Mouse (Mus musculus): ENCODE measurements around the gene Cr2.

DNA sequence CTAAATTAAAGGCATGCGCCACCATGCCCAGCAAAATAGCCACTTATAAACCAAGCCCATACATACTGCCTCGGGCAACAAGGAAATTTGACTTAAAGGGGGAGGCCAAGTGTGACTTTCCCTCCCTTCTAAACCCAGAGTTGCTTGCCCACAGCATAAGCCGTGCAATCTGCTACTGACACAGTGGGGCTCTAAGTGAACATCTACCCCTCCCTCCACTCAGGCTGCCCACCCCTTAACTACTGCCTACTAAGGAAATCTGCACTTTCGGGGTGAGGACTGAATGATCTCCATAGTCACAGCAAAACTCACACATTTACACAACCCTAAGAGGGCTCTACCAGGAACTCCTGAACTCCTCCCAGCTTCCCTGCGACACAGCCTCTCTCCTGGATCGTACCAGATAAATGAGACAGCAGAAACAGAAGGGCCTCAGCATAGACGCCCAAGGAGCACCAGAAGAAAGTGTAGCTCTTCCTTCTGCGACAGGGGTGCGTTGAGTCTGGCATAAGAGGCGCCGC lies 84.8 kb downstream of the Cr2 start:
- TF ChIP-seq POLR2A (IDR thresholded peaks at IDR 0.05; ENCODE audit: control insufficient read depth, extremely low read depth, insufficient read depth, low read length, poor library complexity), result no peak
- no peak for TF ChIP-seq CTCF (IDR thresholded peaks at IDR 0.05; ENCODE audit: borderline replicate concordance, control insufficient read depth, extremely low read depth, insufficient read depth, low read length, poor library complexity)
